Mouse (Mus musculus): ENCODE measurements around the gene St3gal6.

GRCm38 (mm10) chr16:58462519-58462918, 61.5 kb downstream of the St3gal6 start:
- no peak for TF ChIP-seq CTCF (IDR thresholded peaks at IDR 0.05; ENCODE audit: low read depth, low read length)
- no peak for TF ChIP-seq POLR2AphosphoS5 (IDR thresholded peaks at IDR 0.05; ENCODE audit: insufficient replicate concordance, low read depth, low read length)
- no peak for TF ChIP-seq GATA1 (IDR thresholded peaks at IDR 0.05; ENCODE audit: borderline replicate concordance, low read length)
